Mouse (Mus musculus) kidney, postnatal 25 days (tissue): ENCODE results near the gene Ano6.

ENCODE experiments used
- DNase-seq, 2 experiments: peaks; one replicate each; pipeline ENCODE4 v3.0.0; 2021; ENCODE audit warnings: mixed read lengths in 2 of 2

The Ano6 gene

GRCm38 (mm10) chr15:95790529-95791071 is at the start of gene Ano6:
Gene Ano6 (plus strand): TSS chr15:95790843.
- DNase-seq, result peak; percentile 93 to 97

- no peak for DNase-seq
These were observed 47.7 kb upstream of the Ano6 start for GRCm38 (mm10) chr15:95742955-95743354.

- peak in 1 of 2 experiments; percentile 19 for DNase-seq
These were observed 46.8 kb upstream of the Ano6 start for GRCm38 (mm10) chr15:95743856-95744255.

- DNase-seq, result no peak
These were observed 45.1 kb upstream of the Ano6 start for GRCm38 (mm10) chr15:95745346-95746106.

- DNase-seq, result no peak
These were observed 44.1 kb upstream of the Ano6 start for GRCm38 (mm10) chr15:95746513-95746912.

GRCm38 (mm10) chr15:95746955-95747931 is 43.4 kb upstream of the Ano6 start:
- DNase-seq, result no peak

- DNase-seq, result no peak
These were observed 41.4 kb upstream of the Ano6 start for GRCm38 (mm10) chr15:95749216-95749615.

- DNase-seq, result no peak
These were observed 40.6 kb upstream of the Ano6 start for GRCm38 (mm10) chr15:95750038-95750437.

- DNase-seq, result no peak
These were observed 38.6 kb upstream of the Ano6 start for GRCm38 (mm10) chr15:95751832-95752676.

- no peak for DNase-seq
These were observed 38.0 kb upstream of the Ano6 start for GRCm38 (mm10) chr15:95752677-95753019.

- DNase-seq, result no peak
These were observed 37.6 kb upstream of the Ano6 start for GRCm38 (mm10) chr15:95753031-95753430.

GRCm38 (mm10) chr15:95757169-95757568 is 33.5 kb upstream of the Ano6 start:
- peak; percentile 78 to 83 for DNase-seq

GRCm38 (mm10) chr15:95758069-95758468 is 32.6 kb upstream of the Ano6 start:
- DNase-seq, result no peak

- no peak for DNase-seq
These were observed 31.8 kb upstream of the Ano6 start for GRCm38 (mm10) chr15:95758696-95759434.

GRCm38 (mm10) chr15:95759857-95760256 is 30.8 kb upstream of the Ano6 start:
- no peak for DNase-seq

GRCm38 (mm10) chr15:95761420-95761819 is 29.2 kb upstream of the Ano6 start:
- DNase-seq, result no peak

GRCm38 (mm10) chr15:95762661-95763303 is 27.9 kb upstream of the Ano6 start:
- DNase-seq, result peak; percentile 74 to 77

GRCm38 (mm10) chr15:95763464-95763863 is 27.2 kb upstream of the Ano6 start:
- DNase-seq, result no peak

GRCm38 (mm10) chr15:95765271-95765670 is 25.4 kb upstream of the Ano6 start:
- DNase-seq, result peak; percentile 37 to 51

GRCm38 (mm10) chr15:95765936-95766335 is 24.7 kb upstream of the Ano6 start:
- no peak for DNase-seq

- peak in 1 of 2 experiments; percentile 21 for DNase-seq
These were observed 22.8 kb upstream of the Ano6 start for GRCm38 (mm10) chr15:95767825-95768224.
